Mouse (Mus musculus) yolk sac, embryonic 10.5 days (tissue): Measurements from ENCODE around the gene Hes1.

ENCODE experiments used
- DNase-seq: peaks from one replicate; pipeline ENCODE4 v3.0.0-alpha.2; 2017; ENCODE audit warnings: low spot score

The Hes1 gene

DNA sequence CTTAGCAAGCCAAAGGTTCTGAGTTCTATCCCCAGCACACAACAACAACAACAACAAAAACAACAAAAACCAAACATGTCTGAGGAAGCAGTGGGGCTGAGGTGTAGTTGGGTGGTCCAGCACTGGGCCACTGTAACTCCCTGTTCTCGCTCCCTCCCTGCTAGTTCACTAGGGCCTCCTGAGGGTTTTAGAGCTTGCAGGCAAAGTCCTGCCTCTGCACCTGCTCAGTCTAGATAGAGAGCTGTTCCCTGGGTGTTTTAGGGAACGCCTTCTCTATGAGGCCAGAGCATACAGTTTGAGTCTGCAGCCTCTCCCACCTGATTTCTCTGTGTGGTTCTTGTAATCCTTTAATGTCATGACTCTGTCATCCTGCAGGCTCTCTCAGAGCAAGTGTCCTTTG, 11.9 kb upstream of the Hes1 start:
- DNase-seq: no peak

GRCm38 (mm10) chr16:30052839-30053511, 11.2 kb upstream of the Hes1 start:
- DNase-seq: peak; percentile 74

- DNase-seq: no peak
These were observed 9.6 kb upstream of the Hes1 start for GRCm38 (mm10) chr16:30054541-30054940.

GRCm38 (mm10) chr16:30055361-30055889, 8.8 kb upstream of the Hes1 start:
- DNase-seq: no peak

DNA sequence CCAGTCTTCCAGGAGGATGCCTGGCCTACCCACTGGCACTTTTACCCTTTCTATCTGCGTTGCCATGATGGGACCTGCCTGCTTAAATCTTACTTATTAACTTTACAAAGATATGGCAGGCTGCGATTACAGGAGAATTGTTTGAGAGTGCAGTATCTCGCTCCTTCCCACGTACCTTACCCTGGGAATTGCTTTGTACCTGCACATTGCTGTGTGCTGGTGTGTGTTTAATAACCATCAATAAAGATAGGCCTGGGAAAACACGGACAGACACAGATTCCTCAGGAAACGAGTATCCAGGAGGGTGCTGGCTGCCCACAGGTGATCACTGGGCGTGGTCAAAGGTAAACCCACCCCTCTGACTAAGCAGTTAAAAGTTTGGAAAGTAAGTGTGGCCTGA, 8.3 kb upstream of the Hes1 start:
- DNase-seq: no peak

DNA sequence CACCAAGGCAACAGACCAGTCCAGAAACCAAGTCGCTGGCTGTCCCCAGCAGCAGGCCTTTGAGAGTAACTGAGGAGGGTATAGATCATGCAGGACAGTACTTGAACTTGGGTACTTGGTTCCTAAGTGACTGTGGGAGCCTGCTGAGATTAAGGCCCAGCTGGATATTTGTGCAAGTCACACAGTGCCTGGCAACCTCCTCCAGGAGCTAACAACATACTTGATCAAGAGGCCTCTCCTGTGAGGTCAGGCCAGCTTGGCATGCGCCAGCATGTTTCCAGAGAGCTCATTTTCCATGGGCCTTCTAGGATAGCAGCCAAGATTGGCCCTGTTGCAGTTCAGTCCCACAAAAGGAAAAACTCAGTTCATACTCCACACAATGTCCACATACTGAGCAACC, 7.3 kb upstream of the Hes1 start:
- no peak for DNase-seq

DNA sequence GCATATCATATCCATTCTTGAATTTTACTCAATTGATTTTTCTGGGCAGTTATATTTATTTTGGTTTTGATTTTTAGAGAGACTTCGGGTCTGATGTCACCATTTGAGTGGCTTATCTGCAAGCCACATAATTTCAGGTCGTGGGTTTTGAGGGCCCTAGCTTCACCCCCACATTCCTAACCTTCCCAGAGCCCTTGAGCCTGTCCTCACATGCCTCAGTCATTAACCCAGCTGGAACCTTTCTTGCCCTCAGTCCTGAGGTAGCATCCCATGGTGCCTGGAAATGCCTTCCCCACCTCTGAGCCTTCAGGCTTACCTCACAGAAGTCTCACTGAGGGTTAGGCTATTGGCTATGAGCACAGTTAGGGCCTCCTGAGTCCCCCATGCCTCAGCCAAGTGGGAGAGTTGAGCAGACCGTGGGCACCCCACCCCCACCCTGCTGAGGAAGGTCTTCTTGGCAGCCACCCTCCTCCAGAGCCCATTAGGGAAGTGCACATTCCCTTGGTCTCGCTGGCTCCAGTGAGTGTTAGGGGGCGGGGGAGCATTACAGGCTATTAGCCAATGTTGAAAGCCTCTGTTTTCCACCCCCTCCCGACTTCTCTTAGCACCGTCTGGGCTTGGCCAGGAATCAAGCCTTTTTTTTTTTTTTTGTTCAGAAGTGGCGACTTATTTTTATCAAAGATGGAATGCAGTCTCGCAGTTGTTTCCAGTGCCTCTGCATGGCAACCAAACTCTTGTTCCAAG, 5.0 kb upstream of the Hes1 start:
- DNase-seq: no peak

DNA sequence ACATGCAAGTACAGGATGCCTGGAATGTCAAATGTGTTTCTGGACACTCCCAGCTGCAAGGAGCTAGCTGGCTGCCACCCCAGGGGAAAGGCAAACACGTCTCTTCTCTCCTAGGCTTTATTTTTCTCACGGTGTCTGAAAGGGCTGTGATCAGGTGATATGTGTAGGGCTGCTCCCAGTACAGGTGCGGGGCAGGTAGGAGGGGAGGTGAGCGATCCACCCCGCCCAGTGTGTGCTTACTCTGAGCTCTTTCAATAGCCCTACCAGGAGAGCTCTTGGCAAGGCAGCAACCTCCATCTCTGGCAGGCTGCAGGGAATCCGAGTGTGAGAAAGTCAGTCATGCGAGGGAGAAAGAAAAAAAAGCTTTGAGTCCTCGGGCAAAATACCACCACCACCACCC, 3.8 kb upstream of the Hes1 start:
- DNase-seq: no peak

GRCm38 (mm10) chr16:30062242-30063030, 1.7 kb upstream of the Hes1 start:
- DNase-seq: peak; percentile 37

DNA sequence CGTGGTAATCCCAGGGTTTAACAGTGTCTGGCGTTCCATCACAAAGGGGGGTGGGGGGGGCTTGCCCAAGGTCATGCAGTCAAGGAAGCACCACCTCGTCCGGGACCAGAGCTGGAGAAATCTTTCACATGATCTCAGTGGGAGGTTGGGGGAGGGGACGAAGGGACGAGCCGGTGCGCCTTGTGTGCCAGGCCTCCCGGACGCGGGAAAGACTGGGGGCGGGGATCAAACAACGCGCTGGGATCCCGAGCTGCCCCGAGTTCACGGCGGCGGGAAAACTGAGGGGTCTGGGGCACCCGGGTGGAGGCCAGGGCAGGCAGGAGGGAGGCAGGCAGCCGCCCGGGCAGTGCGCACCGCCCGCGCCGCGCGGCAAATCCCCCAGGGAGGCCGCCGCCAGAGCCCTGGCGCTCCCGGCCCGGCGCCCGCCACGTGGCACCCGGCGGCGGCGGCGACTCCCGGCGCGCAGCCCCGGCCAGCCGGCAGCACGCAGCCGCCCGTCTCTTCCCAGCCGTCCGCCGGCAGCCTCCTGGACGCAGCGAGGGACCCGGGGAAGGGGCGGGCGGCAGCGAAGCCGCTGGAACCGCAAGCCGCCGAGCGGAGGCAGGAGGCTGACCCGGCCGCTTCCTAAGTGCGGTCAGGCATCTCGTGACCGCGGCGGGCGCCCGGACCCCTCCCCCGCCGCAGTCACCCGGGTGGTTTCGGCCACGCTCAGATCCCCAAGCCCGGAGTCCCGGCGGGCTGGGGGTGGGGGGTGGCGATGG, 883 bp upstream of the Hes1 start:
- peak; percentile 93 for DNase-seq

DNA sequence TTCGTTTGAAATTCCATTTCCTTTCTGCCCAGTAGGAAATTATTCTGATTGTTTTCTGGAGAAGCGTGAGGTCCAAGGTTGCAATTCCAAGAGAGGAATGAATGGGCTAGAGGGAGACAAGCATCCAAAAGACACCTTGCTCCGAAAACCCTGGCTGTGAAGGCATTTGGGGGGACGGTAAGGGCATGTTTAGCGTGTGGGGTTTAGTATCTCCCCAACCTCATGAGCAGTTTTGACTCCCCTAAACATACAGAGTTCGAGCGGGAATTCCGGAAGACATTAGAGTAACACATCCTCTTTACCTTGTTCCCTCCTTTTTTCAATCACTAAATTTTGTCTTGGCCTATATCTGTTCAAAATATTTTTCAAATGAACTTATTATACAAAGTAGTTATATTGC, 429 bp downstream of the Hes1 start:
- DNase-seq: no peak

DNA sequence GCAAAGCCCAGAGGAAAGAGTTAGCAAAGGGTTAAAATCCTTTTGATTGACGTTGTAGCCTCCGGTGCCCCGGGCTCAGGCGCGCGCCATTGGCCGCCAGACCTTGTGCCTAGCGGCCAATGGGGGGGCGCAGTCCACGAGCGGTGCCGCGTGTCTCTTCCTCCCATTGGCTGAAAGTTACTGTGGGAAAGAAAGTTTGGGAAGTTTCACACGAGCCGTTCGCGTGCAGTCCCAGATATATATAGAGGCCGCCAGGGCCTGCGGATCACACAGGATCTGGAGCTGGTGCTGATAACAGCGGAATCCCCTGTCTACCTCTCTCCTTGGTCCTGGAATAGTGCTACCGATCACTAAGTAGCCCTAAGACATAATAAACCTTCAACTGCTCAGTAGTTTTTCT, 893 bp downstream of the Hes1 start:
- DNase-seq: peak; percentile 96

DNA sequence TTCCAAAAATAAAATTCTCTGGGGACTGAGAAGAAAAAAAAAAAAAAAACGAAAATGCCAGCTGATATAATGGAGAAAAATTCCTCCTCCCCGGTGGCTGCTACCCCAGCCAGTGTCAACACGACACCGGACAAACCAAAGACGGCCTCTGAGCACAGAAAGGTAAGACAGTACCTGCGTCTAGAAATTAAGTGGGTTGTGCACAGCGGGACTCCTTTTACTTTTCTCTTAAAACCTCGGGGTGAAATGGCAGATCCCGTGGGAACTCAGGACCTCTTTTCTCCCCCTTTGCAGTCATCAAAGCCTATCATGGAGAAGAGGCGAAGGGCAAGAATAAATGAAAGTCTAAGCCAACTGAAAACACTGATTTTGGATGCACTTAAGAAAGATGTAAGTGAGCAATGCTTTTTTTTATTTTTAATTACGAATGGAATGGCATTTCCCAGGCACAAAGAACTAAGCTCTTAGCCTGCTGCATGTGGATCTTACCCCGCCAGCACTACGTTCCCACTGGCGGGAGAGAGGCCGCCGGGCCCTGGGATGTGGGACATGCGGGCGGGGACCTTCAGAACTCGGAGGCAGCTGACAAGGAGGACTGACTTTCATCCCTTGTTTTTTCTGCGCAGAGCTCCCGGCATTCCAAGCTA, 1.5 kb downstream of the Hes1 start:
- no peak for DNase-seq

- DNase-seq: peak; percentile 71
These were observed 2.1 kb downstream of the Hes1 start for GRCm38 (mm10) chr16:30066184-30066851.

DNA sequence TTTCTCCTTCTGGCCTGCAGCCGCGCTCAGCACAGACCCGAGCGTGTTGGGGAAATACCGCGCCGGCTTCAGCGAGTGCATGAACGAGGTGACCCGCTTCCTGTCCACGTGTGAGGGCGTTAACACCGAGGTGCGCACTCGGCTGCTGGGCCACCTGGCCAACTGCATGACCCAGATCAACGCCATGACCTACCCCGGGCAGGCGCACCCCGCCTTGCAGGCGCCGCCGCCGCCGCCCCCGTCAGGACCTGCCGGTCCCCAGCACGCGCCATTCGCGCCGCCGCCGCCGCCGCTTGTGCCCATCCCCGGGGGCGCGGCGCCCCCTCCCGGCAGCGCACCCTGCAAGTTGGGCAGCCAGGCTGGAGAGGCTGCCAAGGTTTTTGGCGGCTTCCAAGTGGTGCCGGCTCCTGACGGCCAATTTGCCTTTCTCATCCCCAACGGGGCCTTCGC, 2.7 kb downstream of the Hes1 start:
- DNase-seq: peak; percentile 84

- peak; percentile 78 for DNase-seq
These were observed 4.1 kb downstream of the Hes1 start for GRCm38 (mm10) chr16:30068041-30069020.

DNA sequence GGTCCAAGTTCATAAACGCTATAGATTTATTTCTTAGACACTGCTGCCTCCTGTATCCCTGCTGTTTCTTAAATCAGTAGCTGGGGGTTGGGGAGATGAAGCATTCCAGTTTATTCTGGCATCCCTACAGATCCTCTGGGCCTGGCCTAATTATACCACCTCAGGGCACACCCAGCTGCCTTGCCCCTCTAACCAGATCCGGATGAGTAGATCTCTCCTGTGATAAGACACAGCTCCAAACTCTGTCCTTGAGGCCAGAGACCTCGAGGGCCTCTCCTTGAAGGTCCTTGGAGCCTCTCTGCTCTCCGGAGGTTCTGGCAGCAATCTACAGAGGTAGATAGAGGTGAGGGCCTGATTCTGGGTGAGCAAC, 5.4 kb downstream of the Hes1 start:
- peak; percentile 65 for DNase-seq

GRCm38 (mm10) chr16:30069950-30070770, 6.0 kb downstream of the Hes1 start:
- DNase-seq: peak; percentile 88

- no peak for DNase-seq
These were observed 6.6 kb downstream of the Hes1 start for GRCm38 (mm10) chr16:30070771-30071191.
